Mouse (Mus musculus): ENCODE results near the gene Olfr1202. TPM values are rescaled to one million over a fixed set of nuclear protein-coding genes. Genes with fewer than 3 reads are reported as not detected.

Olfr1202 gene
- polyA plus RNA-seq (2014; fragmentation: Nextera tagmentation; extraction: Ambion mirVana): not detected in 2 replicates

GRCm38 (mm10) chr2:88814196-88814595, at the start of gene Olfr1202:
TSS of gene Olfr1202 (plus strand) at chr2:88814496.
- no peaks in the 10 kb centered on the region for H3K36me3 ChIP-seq (ENCODE audit: control insufficient read depth, insufficient read depth, low read length)
- DNase-seq (ENCODE audit: low spot score) (no peak), ATAC-seq (ENCODE audit: low FRiP score) (no peak)
- no peak within 1 kb of the TSS for H3K9ac ChIP-seq (ENCODE audit: low read depth, low read length)
- no peak within 1 kb of the TSS for H3K4me3 ChIP-seq (ENCODE audit: low read depth, low read length)
- H3K27ac ChIP-seq (ENCODE audit: low read depth, low read length): no peak within 1 kb of the TSS
- WGBS: 88% methylated on average over 1 of the region's 1 CpGs
- H3K4me2 ChIP-seq (replicated peaks; ENCODE audit: low read depth, low read length): no peak within 1 kb of the TSS
- H3K27me3 ChIP-seq (ENCODE audit: control insufficient read depth, insufficient read depth, low read length): no peaks in the 10 kb centered on the region
- no peaks in the 10 kb centered on the region for H3K9me3 ChIP-seq (ENCODE audit: control insufficient read depth, low read length)
- no peaks in the 10 kb centered on the region for H3K4me1 ChIP-seq (replicated peaks; ENCODE audit: control insufficient read depth, insufficient read depth, low read length)

DNA sequence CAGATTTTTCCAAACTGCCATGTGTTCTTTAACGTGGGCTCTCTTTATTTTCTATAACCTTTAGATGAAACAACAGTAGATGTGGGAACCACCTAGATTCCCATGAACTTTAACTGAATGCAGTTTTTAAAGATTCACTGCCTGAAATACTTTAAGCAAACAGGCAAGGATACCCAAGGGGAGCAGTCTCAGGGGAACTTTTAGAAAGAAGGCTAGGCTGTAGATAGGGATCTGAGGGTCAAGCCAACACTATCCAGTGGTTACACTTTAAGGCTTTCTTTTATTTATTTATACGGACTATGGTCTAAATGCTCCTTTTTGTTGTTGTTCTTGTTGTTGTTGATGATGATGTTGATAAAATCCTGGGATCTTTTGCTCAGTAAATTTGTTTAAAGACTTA, 43.9 kb upstream of the Olfr1202 start, which contains the start of gene Olfr1200:
Gene Olfr1200, minus strand, starts transcription at position 101 of the 400 bp plus-strand sequence.
- H3K36me3 ChIP-seq (ENCODE audit: control insufficient read depth, insufficient read depth, low read length): no peaks in the 10 kb centered on the region
- no peaks in the 10 kb centered on the region for H3K9me3 ChIP-seq (ENCODE audit: control insufficient read depth, low read length)
- 85% methylated on average over 2 of the region's 2 CpGs for WGBS
- no peak within 1 kb of the TSS for H3K4me3 ChIP-seq (ENCODE audit: low read depth, low read length)
- H3K4me2 ChIP-seq (replicated peaks; ENCODE audit: low read depth, low read length): no peak within 1 kb of the TSS
- no peak within 1 kb of the TSS for H3K27ac ChIP-seq (ENCODE audit: low read depth, low read length)
- H3K9ac ChIP-seq (ENCODE audit: low read depth, low read length): no peak within 1 kb of the TSS
- no peaks in the 10 kb centered on the region for H3K27me3 ChIP-seq (ENCODE audit: control insufficient read depth, insufficient read depth, low read length)
- DNase-seq (ENCODE audit: low spot score) (no peak), ATAC-seq (ENCODE audit: low FRiP score) (no peak)
- no peaks in the 10 kb centered on the region for H3K4me1 ChIP-seq (replicated peaks; ENCODE audit: control insufficient read depth, insufficient read depth, low read length)

- WGBS: 90% methylated on average over 6 of the region's 6 CpGs
- no peaks in the 10 kb centered on the region for H3K27me3 ChIP-seq (ENCODE audit: control insufficient read depth, insufficient read depth, low read length)
- DNase-seq (ENCODE audit: low spot score) (no peak), ATAC-seq (ENCODE audit: low FRiP score) (no peak)
- H3K4me3 ChIP-seq (ENCODE audit: low read depth, low read length): no peak within 1 kb of the TSS
- H3K9me3 ChIP-seq (ENCODE audit: control insufficient read depth, low read length): no peaks in the 10 kb centered on the region
- H3K4me1 ChIP-seq (replicated peaks; ENCODE audit: control insufficient read depth, insufficient read depth, low read length): no peaks in the 10 kb centered on the region
- H3K36me3 ChIP-seq (ENCODE audit: control insufficient read depth, insufficient read depth, low read length): no peaks in the 10 kb centered on the region
- no peak within 1 kb of the TSS for H3K4me2 ChIP-seq (replicated peaks; ENCODE audit: low read depth, low read length)
- no peak within 1 kb of the TSS for H3K9ac ChIP-seq (ENCODE audit: low read depth, low read length)
- H3K27ac ChIP-seq (ENCODE audit: low read depth, low read length): no peak within 1 kb of the TSS
Measured at GRCm38 (mm10) chr2:88792736-88793135, 21.6 kb upstream of the Olfr1202 start, which contains the start of gene Olfr1201. TSS of gene Olfr1201 (plus strand) at chr2:88793036.

DNA sequence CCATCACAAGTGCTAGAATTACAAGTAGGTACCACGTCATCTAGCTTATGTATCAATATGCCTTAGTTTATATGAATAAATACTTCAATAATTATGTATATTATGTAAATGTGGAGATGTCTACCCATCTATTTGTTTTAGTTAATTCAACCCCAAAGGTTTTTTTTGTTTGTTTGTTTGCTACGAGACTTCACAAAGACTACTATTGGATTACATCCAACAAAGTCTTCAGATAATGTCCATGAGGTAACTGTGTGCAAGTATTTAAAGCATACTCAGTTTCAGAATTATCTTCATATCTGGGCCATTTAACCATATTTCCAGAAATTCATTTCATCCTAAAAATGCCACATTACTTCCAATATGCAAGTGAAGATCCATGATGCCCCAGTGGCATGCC, 15.1 kb downstream of the Olfr1202 start, which contains the start of gene Olfr1205:
Gene Olfr1205, plus strand, starts transcription at position 301 of the 400 bp plus-strand sequence.
- WGBS: 92% methylated on average over 2 of the region's 2 CpGs

GRCm38 (mm10) chr2:88838477-88838876, 24.2 kb downstream of the Olfr1202 start:
- H3K27ac ChIP-seq (ENCODE audit: low read depth, low read length): no peak overlapping the region
- no peak overlapping the region for H3K4me2 ChIP-seq (replicated peaks; ENCODE audit: low read depth, low read length)
- ATAC-seq (ENCODE audit: low FRiP score) (no peak), DNase-seq (ENCODE audit: low spot score) (no peak)
- H3K4me3 ChIP-seq (ENCODE audit: low read depth, low read length): no peak overlapping the region
- no peak overlapping the region for H3K9ac ChIP-seq (ENCODE audit: low read depth, low read length)
- H3K27me3 ChIP-seq (ENCODE audit: control insufficient read depth, insufficient read depth, low read length): no peaks in the 10 kb centered on the region
- WGBS: 58% methylated on average over 2 of the region's 2 CpGs
- no peaks in the 10 kb centered on the region for H3K4me1 ChIP-seq (replicated peaks; ENCODE audit: control insufficient read depth, insufficient read depth, low read length)
- H3K9me3 ChIP-seq (ENCODE audit: control insufficient read depth, low read length): no peaks in the 10 kb centered on the region
- no peaks in the 10 kb centered on the region for H3K36me3 ChIP-seq (ENCODE audit: control insufficient read depth, insufficient read depth, low read length)

More for the DNA sequence above, 15.1 kb downstream of the Olfr1202 start, which contains the start of gene Olfr1205:
- Histone ChIP-seq H3K4me2 (replicated peaks; ENCODE audit: low read depth, low read length) (no peak within 1 kb of the TSS), H3K36me3 (ENCODE audit: control insufficient read depth, insufficient read depth, low read length) (no peaks in the 10 kb centered on the region), H3K4me1 (replicated peaks; ENCODE audit: control insufficient read depth, insufficient read depth, low read length) (no peaks in the 10 kb centered on the region), H3K27me3 (ENCODE audit: control insufficient read depth, insufficient read depth, low read length) (no peaks in the 10 kb centered on the region), H3K9ac (ENCODE audit: low read depth, low read length) (no peak within 1 kb of the TSS), H3K27ac (ENCODE audit: low read depth, low read length) (no peak within 1 kb of the TSS), H3K9me3 (ENCODE audit: control insufficient read depth, low read length) (no peaks in the 10 kb centered on the region), H3K4me3 (ENCODE audit: low read depth, low read length) (no peak within 1 kb of the TSS)
- DNase-seq (ENCODE audit: low spot score) (no peak), ATAC-seq (ENCODE audit: low FRiP score) (no peak)

DNA sequence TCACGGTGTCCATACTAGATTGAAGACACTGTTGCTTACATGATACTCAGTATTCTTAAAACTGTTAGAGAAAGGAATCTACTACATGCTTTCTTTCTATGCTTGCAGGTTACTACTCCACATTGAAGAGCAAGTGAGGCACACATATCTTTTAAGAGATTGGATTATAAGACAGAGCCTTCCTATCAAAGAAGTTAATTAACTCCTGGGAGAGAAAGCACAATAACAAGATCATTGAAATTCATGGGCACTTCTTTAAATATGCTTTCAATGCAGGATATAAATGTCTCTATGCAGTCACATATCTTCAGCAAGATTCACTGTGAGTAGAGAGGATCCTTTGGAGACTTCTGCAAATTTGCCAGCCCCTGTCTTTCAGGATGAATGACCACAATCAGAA, 34.7 kb downstream of the Olfr1202 start, which contains the start of gene Olfr1204:
Gene Olfr1204, plus strand, starts transcription at position 301 of the 400 bp plus-strand sequence.
- no peak within 1 kb of the TSS for H3K4me2 ChIP-seq (replicated peaks; ENCODE audit: low read depth, low read length)
- no peak for DNase-seq (ENCODE audit: low spot score)
- H3K4me1 ChIP-seq (replicated peaks; ENCODE audit: control insufficient read depth, insufficient read depth, low read length): no peaks in the 10 kb centered on the region
- no peaks in the 10 kb centered on the region for H3K27me3 ChIP-seq (ENCODE audit: control insufficient read depth, insufficient read depth, low read length)
- H3K36me3 ChIP-seq (ENCODE audit: control insufficient read depth, insufficient read depth, low read length): no peaks in the 10 kb centered on the region
- H3K9me3 ChIP-seq (ENCODE audit: control insufficient read depth, low read length): no peaks in the 10 kb centered on the region
- ATAC-seq (ENCODE audit: low FRiP score): no peak
- no peak within 1 kb of the TSS for H3K4me3 ChIP-seq (ENCODE audit: low read depth, low read length)
- no peak within 1 kb of the TSS for H3K9ac ChIP-seq (ENCODE audit: low read depth, low read length)
- no peak within 1 kb of the TSS for H3K27ac ChIP-seq (ENCODE audit: low read depth, low read length)
- 96% methylated on average over 1 of the region's 1 CpGs for WGBS

DNA sequence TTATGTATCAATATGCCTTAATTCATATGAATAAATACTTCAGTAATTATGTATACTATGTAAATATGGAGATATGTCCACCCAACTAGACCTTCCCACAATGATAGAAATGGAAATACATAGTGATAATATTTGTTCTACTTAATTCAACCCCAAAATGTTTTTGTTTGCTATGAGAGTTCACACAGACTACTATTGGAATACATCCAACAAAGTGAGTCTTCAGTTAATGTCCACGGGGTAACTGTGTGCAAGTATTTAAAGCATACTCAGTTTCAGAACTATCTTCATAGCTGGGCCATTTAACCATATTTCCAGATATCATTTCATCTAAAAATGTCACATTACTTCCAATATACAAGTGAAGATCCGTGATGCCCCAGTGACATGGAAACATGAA, 48.6 kb downstream of the Olfr1202 start, which contains the start of gene Olfr1206:
Gene Olfr1206, plus strand, starts transcription at position 301 of the 400 bp plus-strand sequence.
- ATAC-seq (ENCODE audit: low FRiP score) (no peak), DNase-seq (ENCODE audit: low spot score) (no peak)
- H3K27me3 ChIP-seq (ENCODE audit: control insufficient read depth, insufficient read depth, low read length): no peaks in the 10 kb centered on the region
- no peaks in the 10 kb centered on the region for H3K4me1 ChIP-seq (replicated peaks; ENCODE audit: control insufficient read depth, insufficient read depth, low read length)
- H3K4me3 ChIP-seq (ENCODE audit: low read depth, low read length): no peak within 1 kb of the TSS
- no peak within 1 kb of the TSS for H3K9ac ChIP-seq (ENCODE audit: low read depth, low read length)
- H3K9me3 ChIP-seq (ENCODE audit: control insufficient read depth, low read length): no peaks in the 10 kb centered on the region
- no peak within 1 kb of the TSS for H3K27ac ChIP-seq (ENCODE audit: low read depth, low read length)
- WGBS: 88% methylated on average over 2 of the region's 2 CpGs
- no peak within 1 kb of the TSS for H3K4me2 ChIP-seq (replicated peaks; ENCODE audit: low read depth, low read length)
- H3K36me3 ChIP-seq (ENCODE audit: control insufficient read depth, insufficient read depth, low read length): no peaks in the 10 kb centered on the region

Other genes starting within 250 kb of the Olfr1202 start
- gene Olfr1189, start 228.0 kb upstream of the Olfr1202 start, polyA plus RNA-seq (2014; fragmentation: Nextera tagmentation; extraction: Ambion mirVana): not detected in 2 replicates
- not detected in 2 replicates for gene Olfr1191-ps1, start 174.0 kb upstream of the Olfr1202 start, polyA plus RNA-seq (2014; fragmentation: Nextera tagmentation; extraction: Ambion mirVana)
- not detected in 2 replicates for gene Olfr1192-ps1, start 166.0 kb upstream of the Olfr1202 start, polyA plus RNA-seq (2014; fragmentation: Nextera tagmentation; extraction: Ambion mirVana)
- gene Olfr1193, start 138.9 kb upstream of the Olfr1202 start, polyA plus RNA-seq (2014; fragmentation: Nextera tagmentation; extraction: Ambion mirVana): not detected in 2 replicates
- not detected in 2 replicates for gene Olfr1195, start 125.3 kb upstream of the Olfr1202 start, polyA plus RNA-seq (2014; fragmentation: Nextera tagmentation; extraction: Ambion mirVana)
- gene Olfr1196, start 109.9 kb upstream of the Olfr1202 start, polyA plus RNA-seq (2014; fragmentation: Nextera tagmentation; extraction: Ambion mirVana): not detected in 2 replicates
- not detected in 2 replicates for gene Olfr1197, start 82.1 kb upstream of the Olfr1202 start, polyA plus RNA-seq (2014; fragmentation: Nextera tagmentation; extraction: Ambion mirVana)
- not detected in 2 replicates for gene Olfr1198, start 63.1 kb upstream of the Olfr1202 start, polyA plus RNA-seq (2014; fragmentation: Nextera tagmentation; extraction: Ambion mirVana)
- not detected in 2 replicates for gene Olfr1199, start 54.0 kb upstream of the Olfr1202 start, polyA plus RNA-seq (2014; fragmentation: Nextera tagmentation; extraction: Ambion mirVana)
- gene Olfr1200, start 44.0 kb upstream of the Olfr1202 start, polyA plus RNA-seq (2014; fragmentation: Nextera tagmentation; extraction: Ambion mirVana): not detected in 2 replicates
- not detected in 2 replicates for gene Olfr1201, start 21.5 kb upstream of the Olfr1202 start, polyA plus RNA-seq (2014; fragmentation: Nextera tagmentation; extraction: Ambion mirVana)
- not detected in 2 replicates for gene Olfr1205, start 15.2 kb downstream of the Olfr1202 start, polyA plus RNA-seq (2014; fragmentation: Nextera tagmentation; extraction: Ambion mirVana)
- not detected in 2 replicates for gene Olfr1204, start 34.8 kb downstream of the Olfr1202 start, polyA plus RNA-seq (2014; fragmentation: Nextera tagmentation; extraction: Ambion mirVana)
- not detected in 2 replicates for gene Olfr1206, start 48.7 kb downstream of the Olfr1202 start, polyA plus RNA-seq (2014; fragmentation: Nextera tagmentation; extraction: Ambion mirVana)
- not detected in 2 replicates for gene Olfr1208, start 87.8 kb downstream of the Olfr1202 start, polyA plus RNA-seq (2014; fragmentation: Nextera tagmentation; extraction: Ambion mirVana)
- gene Olfr1209, start 100.7 kb downstream of the Olfr1202 start, polyA plus RNA-seq (2014; fragmentation: Nextera tagmentation; extraction: Ambion mirVana): not detected in 2 replicates
- gene Olfr1211, start 123.6 kb downstream of the Olfr1202 start, polyA plus RNA-seq (2014; fragmentation: Nextera tagmentation; extraction: Ambion mirVana): not detected in 2 replicates
- gene Olfr1212, start 139.5 kb downstream of the Olfr1202 start, polyA plus RNA-seq (2014; fragmentation: Nextera tagmentation; extraction: Ambion mirVana): not detected in 2 replicates
- gene Gm13762, start 165.8 kb downstream of the Olfr1202 start, polyA plus RNA-seq (2014; fragmentation: Nextera tagmentation; extraction: Ambion mirVana): not detected in 2 replicates
- not detected in 2 replicates for gene Olfr1214, start 178.2 kb downstream of the Olfr1202 start, polyA plus RNA-seq (2014; fragmentation: Nextera tagmentation; extraction: Ambion mirVana)
- not detected in 2 replicates for gene Olfr1215, start 192.5 kb downstream of the Olfr1202 start, polyA plus RNA-seq (2014; fragmentation: Nextera tagmentation; extraction: Ambion mirVana)
- gene Olfr1216, start 203.8 kb downstream of the Olfr1202 start, polyA plus RNA-seq (2014; fragmentation: Nextera tagmentation; extraction: Ambion mirVana): not detected in 2 replicates
- not detected in 2 replicates for gene Olfr1217, start 217.6 kb downstream of the Olfr1202 start, polyA plus RNA-seq (2014; fragmentation: Nextera tagmentation; extraction: Ambion mirVana)
- not detected in 2 replicates for gene Olfr1218, start 246.7 kb downstream of the Olfr1202 start, polyA plus RNA-seq (2014; fragmentation: Nextera tagmentation; extraction: Ambion mirVana)